Mouse (Mus musculus) G1E (cell line): ENCODE results near the gene Dnajb5. TPM values are rescaled to one million over a fixed set of nuclear protein-coding genes. Genes with fewer than 3 reads are reported as not detected.

Experiments
- ATAC-seq: 2 replicates; pipeline ENCODE4 v1.8.0; 2016; ENCODE audit warnings: mild to moderate bottlenecking; ENCODE audit not compliant: insufficient number of reproducible peaks, poor library complexity, low FRiP score, severe bottlenecking; ENCODE audit errors: extremely low read depth
- DNase-seq: peaks from one replicate; pipeline ENCODE4 v3.0.0; 2012; ENCODE audit warnings: low spot score
- H3K27me3 ChIP-seq: 2 replicates; pipeline ENCODE4 v1.6.1; 2012; ENCODE audit warnings: mild to moderate bottlenecking, low read length, inconsistent platforms; ENCODE audit not compliant: insufficient read depth
- H3K36me3 ChIP-seq: replicated peaks from 2 replicates; pipeline ENCODE3; 2012; ENCODE audit warnings: mild to moderate bottlenecking, inconsistent platforms
- H3K4me1 ChIP-seq: 2 replicates; pipeline ENCODE4 v1.6.1; 2012; ENCODE audit warnings: low read depth, low read length, inconsistent platforms, mixed read lengths; ENCODE audit not compliant: insufficient read depth
- H3K4me3 ChIP-seq: 2 replicates; pipeline ENCODE4 v1.5.1; 2012; ENCODE audit warnings: low read depth, mild to moderate bottlenecking, inconsistent platforms, low read length, moderate library complexity, mixed read lengths
- H3K9me3 ChIP-seq: replicated peaks from 2 replicates; pipeline ENCODE4 v1.6.1; 2012; ENCODE audit warnings: inconsistent platforms
- CTCF ChIP-seq: IDR thresholded peaks from 2 replicates; pipeline ENCODE4 v1.5.1; 2012; ENCODE audit warnings: low read depth, low read length, inconsistent platforms, mixed read lengths
- GATA1 ChIP-seq: IDR thresholded peaks from 2 replicates; pipeline ENCODE4 v1.6.1; 2012; ENCODE audit warnings: borderline replicate concordance, low read length, inconsistent platforms, mixed read lengths
- GATA2 ChIP-seq: IDR thresholded peaks from 2 replicates; pipeline ENCODE4 v1.6.1; 2012; ENCODE audit warnings: low read depth, low read length, inconsistent platforms, borderline replicate concordance
- POLR2AphosphoS5 ChIP-seq: IDR thresholded peaks from 2 replicates; pipeline ENCODE4 v1.6.1; 2012; ENCODE audit warnings: low read depth, low read length, inconsistent platforms; ENCODE audit not compliant: insufficient replicate concordance
- TAL1 ChIP-seq: conservative IDR thresholded peaks from 2 replicates; pipeline ENCODE4 v1.6.1; 2012; ENCODE audit warnings: low read depth, low read length, inconsistent platforms, mixed read lengths
- polyA plus RNA-seq: library from polyadenylated mRNA; stranded (reverse); fragments of >175 nt; gene quantifications from 2 replicates; pipeline ENCODE4 v1.2.3, GENCODE M21; 2012
- total RNA-seq, 2 experiments: library from RNA; stranded (forward) in 1 of 2; stranded (reverse) in 1 of 2; fragments of 200-1000 nt in 1 of 2; fragments of >200 nt in 1 of 2; fragmentation: Nextera tagmentation in 1 of 2; gene quantifications; 2 replicates each; pipeline ENCODE4 v1.2.3; 2014 to 2017

Dnajb5 gene
- total and polyA plus RNA-seq, 3 experiments, result 1.2 to 7.5 (median 1.5) TPM

GRCm38 (mm10) chr4:42945445-42945844 is 4.2 kb upstream of the Dnajb5 start:
- peaks cover 33% of the 10 kb centered on the region for H3K4me1 ChIP-seq
- H3K4me3 ChIP-seq, result no peak overlapping the region
- H3K27me3 ChIP-seq, result peaks cover 55% of the 10 kb centered on the region
- no peak for DNase-seq
- no peaks in the 10 kb centered on the region for H3K9me3 ChIP-seq
- ATAC-seq, result no peak
- TF ChIP-seq GATA2, result no peak
- no peak for TF ChIP-seq TAL1
- no peak for TF ChIP-seq POLR2AphosphoS5
- TF ChIP-seq CTCF, result no peak
- no peak for TF ChIP-seq GATA1
- H3K36me3 ChIP-seq, result no peaks in the 10 kb centered on the region

DNA sequence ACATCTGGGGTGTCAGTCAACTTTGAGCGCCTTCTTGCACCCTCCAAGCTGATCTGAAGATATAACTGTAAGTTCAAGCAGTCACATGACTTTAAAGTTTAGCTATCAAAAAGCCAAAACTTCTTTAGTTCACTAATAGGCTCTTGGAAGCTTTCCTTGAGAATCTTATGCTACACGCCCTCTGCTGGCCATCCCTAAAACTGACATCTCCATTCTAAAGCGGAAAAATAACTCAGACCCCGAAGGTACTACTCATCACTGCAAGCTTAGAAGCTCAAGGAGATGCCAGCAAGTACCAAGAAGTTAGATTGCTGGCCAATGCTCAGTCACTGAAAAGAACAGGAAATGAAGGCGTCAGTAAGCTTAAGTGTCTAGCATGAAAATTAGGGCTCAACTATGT is 3.7 kb upstream of the Dnajb5 start:
- Histone ChIP-seq H3K4me1 (peaks cover 38% of the 10 kb centered on the region), H3K4me3 (no peak overlapping the region), H3K9me3 (no peaks in the 10 kb centered on the region), H3K27me3 (peaks cover 50% of the 10 kb centered on the region), H3K36me3 (no peaks in the 10 kb centered on the region)
- DNase-seq (no peak), ATAC-seq (no peak)
- TF ChIP-seq POLR2AphosphoS5 (no peak), GATA2 (no peak), GATA1 (no peak), CTCF (peak; percentile 55), TAL1 (no peak)

DNA sequence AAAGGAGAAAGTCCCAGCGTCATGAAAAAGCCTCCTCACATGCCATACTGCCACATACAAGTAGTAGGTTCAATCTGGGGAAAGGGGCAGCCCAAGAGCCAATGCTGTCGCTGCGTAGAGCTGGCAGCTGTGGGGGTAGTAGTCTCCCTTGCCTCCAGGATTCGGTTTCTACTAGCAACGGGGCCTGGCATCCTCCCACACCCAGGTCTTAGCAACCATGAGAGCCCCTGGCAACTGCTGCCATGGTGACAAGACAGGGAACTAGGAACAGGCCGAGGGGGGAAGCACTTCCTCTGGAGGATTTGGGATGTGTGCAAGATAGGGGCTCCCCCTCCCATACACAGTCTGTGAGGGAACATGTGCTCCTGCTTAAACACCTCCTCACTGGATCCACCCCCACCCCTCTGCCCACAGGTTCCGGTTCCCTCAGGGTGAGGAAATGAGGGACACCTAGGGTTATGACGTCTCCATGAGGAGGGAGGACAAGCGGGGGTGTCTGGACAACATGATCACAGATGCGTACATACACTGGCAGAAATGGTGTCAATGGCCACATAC is 2.8 kb upstream of the Dnajb5 start:
- Histone ChIP-seq H3K9me3 (no peaks in the 10 kb centered on the region), H3K4me3 (no peak overlapping the region), H3K27me3 (peaks cover 42% of the 10 kb centered on the region), H3K4me1 (peaks cover 47% of the 10 kb centered on the region), H3K36me3 (no peaks in the 10 kb centered on the region)
- no peak for ATAC-seq
- TF ChIP-seq POLR2AphosphoS5, result no peak
- no peak for TF ChIP-seq CTCF
- no peak for TF ChIP-seq GATA2
- TF ChIP-seq TAL1, result no peak
- TF ChIP-seq GATA1, result no peak
- DNase-seq, result no peak

GRCm38 (mm10) chr4:42948527-42948926 is 1.1 kb upstream of the Dnajb5 start:
- Histone ChIP-seq H3K27me3 (peaks cover 29% of the 10 kb centered on the region), H3K4me3 (no peak overlapping the region), H3K9me3 (no peaks in the 10 kb centered on the region), H3K4me1 (peaks cover 59% of the 10 kb centered on the region), H3K36me3 (peaks cover 3% of the 10 kb centered on the region)
- TF ChIP-seq TAL1, result no peak
- TF ChIP-seq POLR2AphosphoS5, result no peak
- TF ChIP-seq GATA1, result no peak
- no peak for TF ChIP-seq CTCF
- TF ChIP-seq GATA2, result no peak
- ATAC-seq (no peak), DNase-seq (no peak)

DNA sequence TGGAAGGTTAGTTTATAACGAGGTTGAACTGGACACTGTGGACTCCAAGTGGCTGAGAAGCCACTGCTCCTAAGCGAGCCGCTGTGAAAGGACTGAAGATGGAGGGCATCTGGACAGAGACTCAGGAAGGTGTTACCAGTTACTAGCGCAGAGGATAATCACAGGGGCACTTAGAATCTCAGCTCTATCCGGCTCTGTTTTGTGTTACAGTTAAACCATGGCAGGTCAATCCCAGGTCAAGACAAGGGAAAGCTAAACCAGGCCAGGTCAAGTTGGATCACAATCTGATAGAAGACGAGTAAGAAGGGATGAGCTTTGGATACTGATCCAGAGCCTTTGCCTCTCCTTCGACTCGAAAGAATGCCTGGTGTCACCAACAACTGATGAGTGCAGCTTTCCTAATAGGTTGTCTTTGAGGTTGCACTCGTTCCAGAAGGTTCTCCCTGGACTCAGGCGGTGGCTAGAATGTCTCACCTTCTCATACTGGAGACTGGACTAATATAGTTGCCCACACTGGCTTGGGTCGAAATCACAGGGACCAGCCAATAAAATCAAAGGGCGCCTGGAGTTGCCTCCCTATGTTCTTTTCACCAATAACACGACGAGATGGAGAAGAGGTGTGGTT is 451 bp upstream of the Dnajb5 start:
- ATAC-seq (no peak), DNase-seq (no peak)
- H3K36me3 ChIP-seq, result peaks cover 5% of the 10 kb centered on the region
- H3K9me3 ChIP-seq, result no peaks in the 10 kb centered on the region
- TF ChIP-seq GATA1 (no peak), TAL1 (no peak), GATA2 (no peak), CTCF (no peak), POLR2AphosphoS5 (no peak)
- H3K4me3 ChIP-seq, result peak overlapping the region; percentile 75; the same call in 1 of the 2 replicates
- peaks cover 24% of the 10 kb centered on the region for H3K27me3 ChIP-seq
- peaks cover 65% of the 10 kb centered on the region for H3K4me1 ChIP-seq

- TF ChIP-seq GATA2 (no peak), TAL1 (no peak), GATA1 (no peak), CTCF (no peak), POLR2AphosphoS5 (no peak)
- H3K9me3 ChIP-seq, result no peaks in the 10 kb centered on the region
- DNase-seq (peak; percentile 86), ATAC-seq (no peak)
- peaks cover 71% of the 10 kb centered on the region for H3K4me1 ChIP-seq
- peak overlapping the region; percentile 75 for H3K4me3 ChIP-seq
- H3K27me3 ChIP-seq, result peaks cover 16% of the 10 kb centered on the region
- H3K36me3 ChIP-seq, result peaks cover 5% of the 10 kb centered on the region
Observed at GRCm38 (mm10) chr4:42950065-42950558, 498 bp downstream of the Dnajb5 start.
